Mouse (Mus musculus) myocyte (in vitro differentiated cells): ENCODE data around the gene Rnf34. TPM values are rescaled to one million over a fixed set of nuclear protein-coding genes. Genes with fewer than 3 reads are reported as not detected.
A peak's percentile ranks its signal among the peaks of the same experiment; 100 is the strongest.

ENCODE experiments used
- H3K27me3 ChIP-seq: one replicate; pipeline ENCODE4 v1.6.1; 2011; ENCODE audit not compliant: control insufficient read depth, insufficient read depth, insufficient read length
- H3K36me3 ChIP-seq: one replicate; pipeline ENCODE4 v1.6.1; 2011; ENCODE audit not compliant: control insufficient read depth, insufficient read depth
- H3K4me2 ChIP-seq: one replicate; pipeline ENCODE4 v1.6.1; 2011; ENCODE audit warnings: low read depth, control low read depth
- H3K4me3 ChIP-seq: one replicate; pipeline ENCODE4 v1.5.1; 2011; ENCODE audit warnings: mild to moderate bottlenecking, control low read depth, moderate library complexity
- H3K79me2 ChIP-seq: one replicate; pipeline ENCODE4 v1.6.1; 2011; ENCODE audit not compliant: control insufficient read depth, insufficient read depth
- H3ac ChIP-seq: one replicate; pipeline ENCODE4 v1.6.1; 2011; ENCODE audit not compliant: control insufficient read depth, insufficient read length
- CEBPB ChIP-seq: IDR thresholded peaks from 2 replicates; pipeline ENCODE4 v1.6.1; 2011; ENCODE audit warnings: mild to moderate bottlenecking, moderate library complexity; ENCODE audit not compliant: poor library complexity, insufficient read depth, severe bottlenecking
- E2F4 ChIP-seq: IDR thresholded peaks from one replicate; pipeline ENCODE4 v1.6.1; 2011; ENCODE audit warnings: mild to moderate bottlenecking, control low read depth, moderate library complexity; ENCODE audit not compliant: insufficient read depth
- MAX ChIP-seq: IDR thresholded peaks from one replicate; pipeline ENCODE4 v1.6.1; 2011; ENCODE audit warnings: low read depth, mild to moderate bottlenecking, control low read depth
- MYOD1 ChIP-seq, 3 experiments: IDR thresholded peaks; one replicate each; pipeline ENCODE4 v1.6.1; 2011; ENCODE audit warnings: control low read depth in 2 of 3, low read depth in 2 of 3, mild to moderate bottlenecking in 2 of 3, moderate library complexity in 1 of 3; ENCODE audit not compliant: insufficient read length in 2 of 3, control insufficient read depth in 1 of 3
- MYOG ChIP-seq, 3 experiments: IDR thresholded peaks; one replicate each; pipeline ENCODE4 v1.6.1; 2011; ENCODE audit warnings: control low read depth in 2 of 3, low read depth in 2 of 3, mild to moderate bottlenecking in 2 of 3; ENCODE audit not compliant: insufficient read length in 2 of 3, control insufficient read depth in 1 of 3, insufficient read depth in 1 of 3
- POLR2A ChIP-seq: IDR thresholded peaks from one replicate; pipeline ENCODE4 v1.6.1; 2011; ENCODE audit warnings: low read depth, mild to moderate bottlenecking, control low read depth, moderate library complexity; ENCODE audit not compliant: insufficient read length
- POLR2AphosphoS2 ChIP-seq: IDR thresholded peaks from one replicate; pipeline ENCODE4 v1.6.1; 2011; ENCODE audit warnings: low read depth, control low read depth; ENCODE audit not compliant: insufficient read length
- REST ChIP-seq: IDR thresholded peaks from one replicate; pipeline ENCODE4 v1.6.1; 2011; ENCODE audit warnings: mild to moderate bottlenecking, control low read depth, moderate library complexity; ENCODE audit not compliant: insufficient read depth, insufficient read length
- SRF ChIP-seq: IDR thresholded peaks from one replicate; pipeline ENCODE4 v1.6.1; 2011; ENCODE audit warnings: low read depth; ENCODE audit not compliant: control insufficient read depth, insufficient read length
- TCF12 ChIP-seq: IDR thresholded peaks from one replicate; pipeline ENCODE4 v1.6.1; 2011; ENCODE audit warnings: mild to moderate bottlenecking, control low read depth; ENCODE audit not compliant: poor library complexity, insufficient read depth, severe bottlenecking
- TCF3 ChIP-seq: IDR thresholded peaks from one replicate; pipeline ENCODE4 v1.6.1; 2011; ENCODE audit warnings: low read depth, control low read depth; ENCODE audit not compliant: insufficient read length
- USF1 ChIP-seq: IDR thresholded peaks from one replicate; pipeline ENCODE4 v1.6.1; 2011; ENCODE audit warnings: low read depth, mild to moderate bottlenecking, control low read depth, moderate library complexity
- polyA plus RNA-seq: library from polyadenylated mRNA; unstranded; fragments of >200 nt; fragmentation: generic; extraction: Trizol; gene quantifications from one replicate; pipeline ENCODE4 v1.2.1, GENCODE M21; 2012; ENCODE audit warnings: missing spikeins

Rnf34 gene
- 8.2 TPM for polyA plus RNA-seq

GRCm38 (mm10) chr5:122849521-122850318, at the start of gene Rnf34:
Rnf34 (plus strand) TSS chr5:122850048.
- Histone ChIP-seq H3ac (peak within 1 kb of the TSS; percentile 42), H3K4me2 (peak within 1 kb of the TSS; percentile 91), H3K36me3 (no peaks in the 10 kb centered on the region), H3K27me3 (no peaks in the 10 kb centered on the region), H3K79me2 (peaks cover 10% of the 10 kb centered on the region), H3K4me3 (peak within 1 kb of the TSS; percentile 76)
- TF ChIP-seq CEBPB: no peak
- TF ChIP-seq TCF3: no peak
- no peak for TF ChIP-seq REST
- TF ChIP-seq POLR2A: peak; percentile 97
- TF ChIP-seq E2F4: no peak
- TF ChIP-seq POLR2AphosphoS2: peak; percentile 98
- TF ChIP-seq USF1: no peak
- no peak for TF ChIP-seq MAX
- no peak for TF ChIP-seq MYOD1 (IDR thresholded peaks at IDR 0.05; ENCODE audit: control insufficient read depth in 1 of 3, insufficient read length in 2 of 3, low read depth in 2 of 3)
- peak; percentile 86 for TF ChIP-seq SRF
- no peak for TF ChIP-seq TCF12
- no peak for TF ChIP-seq MYOG (IDR thresholded peaks at IDR 0.05; ENCODE audit: control insufficient read depth in 1 of 3, insufficient read depth in 1 of 3, insufficient read length in 2 of 3, low read depth in 2 of 3)

- Histone ChIP-seq H3K36me3 (peaks cover 53% of the 10 kb centered on the region), H3K4me2 (no peak overlapping the region), H3K4me3 (no peak overlapping the region), H3K79me2 (no peaks in the 10 kb centered on the region), H3K27me3 (no peaks in the 10 kb centered on the region), H3ac (no peak overlapping the region)
- TF ChIP-seq POLR2A (no peak), TCF3 (no peak), POLR2AphosphoS2 (no peak), SRF (no peak), USF1 (no peak), E2F4 (no peak), REST (no peak), CEBPB (no peak), TCF12 (no peak), MYOD1 (IDR thresholded peaks at IDR 0.05; ENCODE audit: control insufficient read depth in 1 of 3, insufficient read length in 2 of 3, low read depth in 2 of 3) (no peak), MAX (no peak), MYOG (IDR thresholded peaks at IDR 0.05; ENCODE audit: control insufficient read depth in 1 of 3, insufficient read depth in 1 of 3, insufficient read length in 2 of 3, low read depth in 2 of 3) (no peak)
Measured at GRCm38 (mm10) chr5:122800345-122801010, 49.4 kb upstream of the Rnf34 start.

DNA sequence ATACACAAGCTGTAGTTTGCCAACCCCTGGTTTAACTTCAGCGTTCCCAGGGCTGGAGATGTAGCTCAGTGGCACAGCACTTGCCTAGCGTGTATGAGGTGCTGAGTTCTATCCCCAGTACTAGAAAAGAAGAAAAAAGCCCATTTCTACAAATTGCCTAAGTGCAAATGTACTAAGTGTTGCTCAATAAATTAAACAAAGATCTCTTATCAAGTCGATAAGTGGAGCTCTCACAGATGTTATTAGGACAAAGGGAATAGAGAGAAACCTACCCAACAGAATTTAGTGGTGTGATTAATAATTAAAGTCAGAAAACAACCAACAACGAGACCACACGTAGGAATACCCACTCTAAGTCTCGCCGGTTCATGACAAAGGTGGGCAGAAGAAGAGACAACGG, 48.2 kb upstream of the Rnf34 start:
- Histone ChIP-seq H3K36me3 (peaks cover 60% of the 10 kb centered on the region), H3ac (no peak overlapping the region), H3K4me2 (no peak overlapping the region), H3K79me2 (no peaks in the 10 kb centered on the region), H3K27me3 (no peaks in the 10 kb centered on the region), H3K4me3 (no peak overlapping the region)
- TF ChIP-seq POLR2AphosphoS2: no peak
- no peak for TF ChIP-seq TCF3
- TF ChIP-seq USF1: no peak
- no peak for TF ChIP-seq CEBPB
- TF ChIP-seq MYOD1 (IDR thresholded peaks at IDR 0.05; ENCODE audit: control insufficient read depth in 1 of 3, insufficient read length in 2 of 3, low read depth in 2 of 3): no peak
- no peak for TF ChIP-seq POLR2A
- no peak for TF ChIP-seq SRF
- TF ChIP-seq E2F4: no peak
- TF ChIP-seq MYOG (IDR thresholded peaks at IDR 0.05; ENCODE audit: control insufficient read depth in 1 of 3, insufficient read depth in 1 of 3, insufficient read length in 2 of 3, low read depth in 2 of 3): no peak
- no peak for TF ChIP-seq TCF12
- TF ChIP-seq MAX: no peak
- no peak for TF ChIP-seq REST

DNA sequence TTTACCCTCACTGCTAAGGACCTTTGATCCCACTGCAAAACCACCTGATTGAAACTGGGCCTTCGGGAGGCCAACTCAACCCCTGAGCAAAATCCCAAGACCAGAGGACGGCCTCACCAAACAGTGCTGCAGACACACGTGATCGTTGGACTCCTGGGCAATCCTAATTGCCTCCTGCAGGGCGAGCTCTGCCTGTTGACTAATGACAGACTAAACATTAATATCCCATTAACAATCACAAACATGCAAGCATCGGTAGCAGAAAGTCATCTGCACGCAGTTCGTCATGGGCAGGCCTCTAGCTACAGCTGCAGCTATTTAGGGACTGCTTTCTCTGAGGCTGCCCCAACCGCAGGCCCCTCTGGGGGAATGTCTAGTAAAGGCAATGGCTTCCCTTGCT, 47.1 kb upstream of the Rnf34 start:
- Histone ChIP-seq H3K27me3 (no peaks in the 10 kb centered on the region), H3K79me2 (no peaks in the 10 kb centered on the region), H3K36me3 (peaks cover 65% of the 10 kb centered on the region), H3ac (no peak overlapping the region), H3K4me2 (no peak overlapping the region), H3K4me3 (no peak overlapping the region)
- no peak for TF ChIP-seq MAX
- TF ChIP-seq MYOD1 (IDR thresholded peaks at IDR 0.05; ENCODE audit: control insufficient read depth in 1 of 3, insufficient read length in 2 of 3, low read depth in 2 of 3): no peak
- TF ChIP-seq SRF: no peak
- no peak for TF ChIP-seq CEBPB
- TF ChIP-seq TCF3: no peak
- TF ChIP-seq POLR2AphosphoS2: no peak
- no peak for TF ChIP-seq TCF12
- no peak for TF ChIP-seq REST
- no peak for TF ChIP-seq USF1
- TF ChIP-seq POLR2A: no peak
- TF ChIP-seq E2F4: no peak
- no peak for TF ChIP-seq MYOG (IDR thresholded peaks at IDR 0.05; ENCODE audit: control insufficient read depth in 1 of 3, insufficient read depth in 1 of 3, insufficient read length in 2 of 3, low read depth in 2 of 3)
